Mouse (Mus musculus) neural tube, embryonic 10.5 days (tissue): ENCODE measurements at regions not wholly inside any gene's neighbourhood (a gene's known extent, or its start where the extent isn't known, plus 50 kb on each side); places are given as distances from the start of the nearest gene placed in this dataset.

Experiments used
- DNase-seq: peaks from one replicate; pipeline ENCODE4 v3.0.0-alpha.2; 2017; ENCODE audit warnings: low spot score; ENCODE audit errors: extremely low spot score

- no peak for DNase-seq
Measured at GRCm38 (mm10) chr3:137100627-137101404, 240.1 kb upstream of the Emcn start.

GRCm38 (mm10) chr3:137105930-137106329, 234.9 kb upstream of the Emcn start:
- no peak for DNase-seq

DNA sequence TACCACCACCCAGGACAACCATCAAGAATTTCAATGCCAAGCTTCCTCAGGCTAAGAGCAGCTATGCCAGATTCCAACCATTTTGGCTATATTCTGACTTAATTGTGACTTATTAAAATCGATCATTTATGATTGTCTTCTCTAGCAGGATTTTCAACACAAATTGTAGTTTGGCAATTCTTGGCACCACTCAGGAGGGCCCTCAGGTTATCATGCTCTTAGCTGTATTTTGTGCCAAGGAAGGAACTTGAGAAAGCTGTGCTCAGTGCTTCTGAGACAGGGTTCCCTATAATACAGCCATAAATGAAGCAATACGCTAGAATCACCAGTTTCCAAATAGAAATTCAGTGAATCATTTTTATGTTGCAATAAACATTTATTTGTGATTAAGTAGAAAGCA, 232.7 kb upstream of the Emcn start:
- DNase-seq, result no peak

GRCm38 (mm10) chr3:137109786-137110185, 231.1 kb upstream of the Emcn start:
- no peak for DNase-seq

- DNase-seq, result no peak
Measured at GRCm38 (mm10) chr3:137110485-137110884, 230.4 kb upstream of the Emcn start.

DNA sequence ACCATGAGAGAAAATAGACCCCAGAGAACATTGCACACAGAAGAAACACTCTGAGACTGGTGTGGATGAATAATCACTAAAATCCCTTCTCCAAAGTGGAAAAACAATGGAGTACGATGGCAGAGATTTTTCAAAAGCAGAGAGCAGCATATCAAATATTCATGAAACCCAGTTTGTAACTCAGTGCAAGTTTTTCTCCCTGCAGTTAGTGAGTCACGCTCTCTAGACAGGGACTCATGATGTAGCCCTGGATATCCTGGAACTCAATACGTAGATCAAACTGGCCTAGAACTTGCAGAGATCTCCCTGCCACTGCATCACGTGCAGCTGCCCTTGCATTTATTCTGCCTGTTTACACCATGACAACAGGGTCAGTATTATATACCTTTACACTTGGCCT, 210.9 kb upstream of the Emcn start:
- no peak for DNase-seq

- no peak for DNase-seq
Measured at GRCm38 (mm10) chr3:137142041-137142440, 198.8 kb upstream of the Emcn start.

DNA sequence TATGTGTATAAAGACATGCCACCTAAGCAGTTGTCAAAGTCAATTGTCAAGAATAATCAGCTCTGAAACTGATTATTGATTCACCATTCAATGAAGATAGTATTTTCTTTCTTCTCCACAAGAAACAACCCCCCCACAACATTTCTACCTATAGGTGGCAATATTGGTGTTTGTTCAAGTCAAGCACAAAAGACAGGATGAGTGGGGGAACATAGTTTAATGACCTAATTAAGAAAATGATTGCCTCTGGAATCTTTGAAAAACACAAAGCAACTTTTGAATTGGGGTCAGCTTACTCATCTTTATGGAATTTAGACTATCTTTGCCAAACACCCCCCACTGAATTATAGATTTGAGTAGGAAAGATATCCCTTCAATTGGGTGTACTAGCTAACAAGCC, 194.8 kb upstream of the Emcn start:
- no peak for DNase-seq

- DNase-seq, result no peak
Measured at GRCm38 (mm10) chr3:137147405-137147804, 193.5 kb upstream of the Emcn start.

DNA sequence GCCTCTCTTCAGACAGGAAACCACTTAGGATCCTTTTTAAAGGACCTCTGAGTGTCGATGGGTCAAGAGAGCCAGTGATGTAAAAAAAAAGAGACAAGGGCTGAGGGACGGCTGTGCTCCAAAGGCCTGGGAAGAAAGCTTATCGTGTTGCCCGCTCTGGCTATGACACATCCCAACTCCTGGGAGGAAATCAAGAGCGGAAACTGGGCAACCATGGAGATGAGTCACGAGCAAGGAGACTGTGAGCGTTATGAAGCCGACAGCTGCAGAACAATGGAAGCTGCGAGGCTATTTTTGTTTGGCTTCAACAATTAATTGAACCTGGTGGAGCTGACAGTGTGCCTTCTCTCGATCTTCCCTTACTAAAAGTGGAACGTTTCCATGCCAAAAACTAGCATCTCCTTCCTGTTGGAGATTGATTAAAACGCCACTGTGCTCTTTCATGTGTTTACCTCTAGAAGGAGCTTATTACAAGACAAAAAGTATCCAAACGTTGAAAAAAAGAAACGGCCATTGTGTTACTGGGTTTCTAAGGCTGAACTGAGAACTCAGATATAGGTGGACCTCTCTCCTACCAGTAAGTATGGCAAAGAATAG, 190.4 kb upstream of the Emcn start:
- no peak for DNase-seq

DNA sequence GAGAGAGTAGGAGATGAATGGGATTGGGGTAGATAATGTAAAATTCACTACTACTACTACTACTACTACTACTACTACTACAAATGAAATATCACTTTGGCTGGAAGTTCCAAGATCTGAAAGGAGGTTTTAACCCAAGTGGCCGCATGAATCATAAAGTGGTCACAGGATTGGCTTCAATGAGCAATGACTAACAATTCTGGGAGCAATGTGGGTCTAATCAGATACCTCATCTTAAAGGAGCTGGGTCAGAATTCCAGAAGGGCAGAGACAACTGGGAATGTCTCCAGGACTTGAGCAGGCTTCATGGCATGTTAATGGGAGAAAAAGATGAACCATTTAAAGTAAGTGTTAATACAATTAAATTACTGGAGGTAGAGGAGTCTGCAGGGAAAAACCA, 189.4 kb upstream of the Emcn start:
- DNase-seq, result no peak

DNA sequence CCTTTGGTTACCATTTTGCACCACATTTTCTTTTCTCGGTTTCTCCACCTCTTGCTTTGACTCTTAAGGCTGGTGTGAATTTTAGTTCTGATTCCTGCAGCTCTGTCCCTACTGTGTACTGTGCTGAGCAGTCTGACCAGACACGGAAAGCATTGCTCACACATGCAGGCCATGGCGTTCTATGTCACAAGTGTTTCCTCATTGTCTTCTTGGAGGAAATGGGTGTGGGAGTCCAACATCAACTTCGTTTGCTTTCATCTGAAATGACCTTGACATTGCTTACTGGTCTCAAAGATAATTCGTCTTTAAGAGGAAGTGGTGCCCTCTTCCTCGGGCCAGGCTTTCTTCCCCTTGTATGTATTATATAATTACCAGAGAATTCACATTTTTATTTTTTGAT, 187.6 kb upstream of the Emcn start:
- no peak for DNase-seq

- DNase-seq, result peak; percentile 21
Measured at GRCm38 (mm10) chr3:137154200-137155042, 186.4 kb upstream of the Emcn start.

- no peak for DNase-seq
Measured at GRCm38 (mm10) chr3:137155043-137155404, 185.8 kb upstream of the Emcn start.

DNA sequence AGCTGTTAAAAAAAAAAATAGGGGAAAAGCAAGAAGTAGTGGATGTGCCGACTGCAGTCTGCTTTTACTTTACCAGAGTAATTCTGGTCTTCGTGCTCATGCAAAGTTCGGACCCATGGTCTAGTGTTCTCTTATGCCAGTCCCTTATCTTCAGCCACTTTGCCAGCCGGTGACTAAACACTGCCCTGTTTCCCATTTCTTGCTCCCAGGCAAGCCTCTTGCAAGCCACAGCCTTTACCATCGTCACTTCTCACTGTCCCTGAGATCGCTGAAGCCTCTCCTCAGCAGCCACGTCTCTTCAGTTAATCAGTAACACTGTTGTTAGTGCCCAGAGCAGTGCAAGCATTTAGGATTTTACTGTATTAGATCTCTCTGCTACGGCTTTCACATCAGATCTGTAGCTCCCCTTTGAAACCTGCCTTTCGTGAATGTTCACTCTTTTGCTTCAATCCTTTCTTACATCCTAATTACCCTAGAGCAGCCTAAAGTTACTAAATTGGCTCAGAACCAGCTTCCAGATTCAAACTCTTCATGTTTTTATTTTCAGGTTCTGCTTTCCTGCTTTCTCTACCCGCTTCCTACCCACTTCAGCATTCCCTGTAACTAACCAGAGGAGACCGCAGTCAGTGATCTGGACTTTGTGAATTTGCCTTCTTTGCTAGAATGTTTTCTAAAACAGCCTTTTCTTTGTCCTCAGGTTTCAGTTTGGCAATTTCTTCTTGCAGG, 184.5 kb upstream of the Emcn start:
- DNase-seq, result no peak

DNA sequence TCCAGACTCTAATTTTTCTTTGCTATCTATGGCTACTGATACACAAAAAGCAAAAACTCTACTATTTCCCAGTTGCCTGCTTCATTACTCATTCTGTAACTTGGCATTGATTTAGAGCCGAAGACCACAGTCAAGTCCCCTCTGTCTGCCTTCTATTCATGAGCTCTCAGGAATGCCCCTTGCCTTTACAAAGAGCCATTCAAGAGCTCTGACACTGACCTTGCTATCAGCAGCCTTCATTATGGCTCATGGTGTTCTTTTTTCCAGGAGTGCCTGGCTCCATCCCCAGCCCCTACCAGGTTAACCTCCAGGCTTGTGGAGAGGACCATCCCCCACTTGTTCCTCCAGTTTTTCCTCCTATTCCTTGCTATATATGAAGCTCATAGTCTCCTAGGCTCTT, 151.8 kb upstream of the Emcn start:
- no peak for DNase-seq

- no peak for DNase-seq
Measured at GRCm38 (mm10) chr3:137190489-137190888, 150.4 kb upstream of the Emcn start.

- DNase-seq, result no peak
Measured at GRCm38 (mm10) chr3:137191009-137191408, 149.9 kb upstream of the Emcn start.

DNA sequence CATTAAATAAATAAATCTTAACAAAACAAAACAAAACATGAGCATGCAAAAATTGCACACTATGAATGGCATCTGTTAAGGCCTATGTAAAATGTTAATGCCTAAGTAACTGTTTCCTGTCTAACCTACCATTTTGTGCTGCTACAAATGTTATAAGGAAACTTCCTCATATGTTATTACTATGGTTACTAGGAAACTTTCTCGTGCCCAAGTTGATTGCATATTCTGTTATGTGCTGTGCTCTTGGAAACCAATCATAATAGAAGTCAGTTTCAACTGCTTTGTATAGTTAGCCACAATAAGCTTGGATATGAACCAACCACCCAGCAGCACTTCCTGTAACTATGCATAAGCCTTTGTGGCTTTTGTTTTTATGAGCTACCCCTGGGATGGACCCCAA, 147.0 kb upstream of the Emcn start:
- no peak for DNase-seq

DNA sequence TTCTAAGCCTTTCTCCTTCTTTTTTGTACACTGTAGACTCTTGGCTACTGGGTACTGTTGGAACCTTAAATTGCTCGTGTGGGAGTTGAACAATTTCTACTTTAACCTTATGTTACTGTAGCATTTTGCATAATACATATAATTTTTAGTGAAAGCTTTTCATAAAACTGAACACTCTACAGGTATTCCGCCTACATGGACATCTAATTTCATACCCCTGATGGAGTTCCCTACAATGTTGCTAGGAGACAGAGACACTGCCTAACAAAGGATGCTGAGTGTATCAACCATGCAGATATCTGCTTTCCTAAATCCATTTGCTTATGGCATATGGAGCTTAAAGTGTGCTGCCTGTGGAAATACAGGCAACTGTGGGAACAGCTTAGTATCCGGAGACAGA, 129.2 kb upstream of the Emcn start:
- no peak for DNase-seq

GRCm38 (mm10) chr3:137216036-137216435, 124.8 kb upstream of the Emcn start:
- no peak for DNase-seq

- DNase-seq, result no peak
Measured at GRCm38 (mm10) chr3:137217245-137217644, 123.6 kb upstream of the Emcn start.
